Mouse (Mus musculus) retina, adult 2 months (tissue): ENCODE measurements around the gene Rbfox1.

Experiments used
- DNase-seq: peaks from one replicate; pipeline ENCODE4 v3.0.0-alpha.2; 2012; ENCODE audit warnings: low read depth, low spot score

The Rbfox1 gene

DNA sequence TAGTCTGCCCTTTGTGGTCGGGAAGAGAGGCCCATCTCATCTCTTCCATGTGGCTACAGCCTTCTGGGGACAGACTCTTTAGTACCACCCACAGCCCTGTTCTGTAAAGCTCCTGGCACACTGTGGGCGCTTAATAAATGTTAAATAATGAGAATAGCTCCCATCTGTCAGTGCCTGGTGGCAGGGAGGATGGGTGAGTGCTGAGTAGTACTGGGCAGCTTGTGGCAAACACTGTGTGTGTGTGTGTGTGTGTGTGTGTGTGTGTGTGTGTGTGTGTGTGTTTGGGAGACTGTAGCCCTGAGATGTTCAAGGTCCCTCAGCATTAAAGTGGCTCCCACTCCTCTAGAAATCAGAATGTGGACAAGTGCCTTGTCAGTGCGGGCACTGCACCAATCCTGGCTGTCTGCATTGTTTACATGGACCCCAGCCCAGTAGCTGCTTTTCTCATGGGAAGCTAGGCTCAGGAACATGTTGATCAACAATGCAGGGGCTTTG lies 1196.0 kb downstream of the Rbfox1 start:
- DNase-seq: no peak

DNA sequence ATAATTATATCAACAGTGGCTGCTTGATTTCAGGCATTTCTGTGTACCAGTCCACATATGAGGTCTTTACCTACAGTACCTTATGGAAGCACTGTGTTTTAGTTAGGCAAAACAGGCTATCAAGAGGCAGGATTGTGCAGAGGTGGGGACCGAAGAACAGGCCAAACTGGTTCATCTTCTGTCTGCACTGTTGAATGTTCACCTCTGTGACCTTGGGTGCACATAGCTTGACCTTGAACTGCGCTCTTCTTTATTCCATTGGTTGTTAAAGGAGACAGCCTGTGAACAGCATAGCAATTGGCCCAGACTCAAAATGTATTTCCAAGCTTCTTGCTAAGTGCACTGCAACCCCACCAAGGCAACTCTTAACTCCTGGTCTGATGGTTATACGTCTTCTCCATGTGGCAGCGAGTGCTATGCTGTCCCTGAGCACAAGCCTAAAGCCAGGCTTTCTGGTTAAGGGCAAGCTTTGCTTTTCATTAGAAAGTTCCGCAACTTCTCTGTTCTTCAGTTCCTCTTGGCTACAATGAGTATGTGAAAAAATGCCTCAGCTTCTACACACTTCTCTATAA lies 1196.6 kb downstream of the Rbfox1 start:
- DNase-seq: no peak

DNA sequence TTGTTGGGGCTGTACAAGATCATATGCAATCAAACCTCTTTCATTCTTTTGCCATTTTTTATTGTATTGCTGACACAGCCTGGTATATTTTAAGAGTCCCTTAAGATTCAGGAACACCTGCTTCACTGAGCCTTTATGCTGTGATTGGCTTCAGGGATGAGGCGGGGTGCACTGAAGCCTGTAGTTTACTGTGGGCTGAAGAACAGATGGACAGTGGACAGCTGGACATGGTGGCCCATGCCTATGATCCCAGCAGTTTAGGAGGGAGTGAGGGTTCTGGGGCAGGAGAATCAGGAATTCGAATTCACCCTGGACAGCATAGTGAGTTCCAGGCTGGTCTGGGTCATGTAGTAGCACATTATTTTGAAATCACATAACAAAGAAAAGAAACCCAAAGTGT lies 1198.8 kb downstream of the Rbfox1 start:
- no peak for DNase-seq

DNA sequence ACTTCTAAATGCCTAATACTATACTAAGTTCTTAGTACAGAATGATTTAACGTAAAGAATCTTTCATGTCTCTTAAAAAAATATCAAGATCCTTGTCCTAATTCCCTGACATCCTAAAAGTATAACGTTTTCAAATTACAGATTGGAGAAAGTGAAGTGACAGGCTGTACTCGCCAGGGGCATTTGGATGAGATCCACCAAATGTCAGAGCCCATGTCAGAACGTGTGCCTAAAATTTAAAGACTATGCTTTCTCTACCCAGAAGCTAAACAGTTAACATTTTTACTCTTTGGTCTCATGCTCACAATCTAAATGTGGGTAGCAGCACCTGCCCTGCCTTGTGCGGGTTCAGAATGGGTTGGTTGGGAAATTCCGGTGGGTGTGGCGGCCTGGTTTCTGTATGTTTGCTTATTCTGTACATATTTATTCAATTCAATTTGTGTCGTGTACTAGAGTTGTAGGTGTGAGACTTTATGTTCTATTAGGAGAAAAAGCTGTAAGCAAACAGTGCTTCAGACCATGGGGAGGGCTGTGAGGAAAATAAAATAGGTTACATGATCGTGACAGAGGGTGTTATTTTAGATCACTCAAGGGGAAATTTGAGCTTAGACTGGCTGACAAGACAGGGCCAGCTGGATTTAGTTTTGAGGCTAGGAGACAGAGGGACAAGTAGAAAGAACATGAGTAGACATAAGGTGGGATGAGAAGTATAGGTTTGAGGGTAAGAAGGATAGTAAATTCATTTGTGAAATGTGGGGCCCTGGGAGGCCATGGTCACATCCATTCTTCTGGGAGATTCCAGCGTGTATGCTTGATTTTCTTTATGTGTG lies 1203.7 kb downstream of the Rbfox1 start:
- DNase-seq: no peak

DNA sequence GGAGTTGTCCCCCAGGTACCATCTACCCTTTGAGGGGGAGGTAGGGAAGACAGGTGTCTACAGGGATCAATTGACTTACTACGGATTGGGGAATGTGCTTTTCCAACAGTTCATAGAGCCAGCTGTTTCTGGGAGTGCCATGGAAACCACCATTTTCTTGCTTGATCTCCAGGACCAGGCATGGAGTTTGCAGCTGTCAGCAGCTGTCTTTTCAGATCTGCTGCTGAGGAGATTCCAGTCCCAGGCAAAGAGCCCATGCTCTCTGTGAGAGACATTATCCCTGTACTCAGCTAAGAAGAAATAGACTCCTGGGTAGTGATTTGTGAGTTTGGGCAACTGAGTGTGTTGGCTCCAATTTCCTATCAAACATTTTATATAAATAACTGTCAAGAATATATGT lies 1204.3 kb downstream of the Rbfox1 start:
- no peak for DNase-seq

DNA sequence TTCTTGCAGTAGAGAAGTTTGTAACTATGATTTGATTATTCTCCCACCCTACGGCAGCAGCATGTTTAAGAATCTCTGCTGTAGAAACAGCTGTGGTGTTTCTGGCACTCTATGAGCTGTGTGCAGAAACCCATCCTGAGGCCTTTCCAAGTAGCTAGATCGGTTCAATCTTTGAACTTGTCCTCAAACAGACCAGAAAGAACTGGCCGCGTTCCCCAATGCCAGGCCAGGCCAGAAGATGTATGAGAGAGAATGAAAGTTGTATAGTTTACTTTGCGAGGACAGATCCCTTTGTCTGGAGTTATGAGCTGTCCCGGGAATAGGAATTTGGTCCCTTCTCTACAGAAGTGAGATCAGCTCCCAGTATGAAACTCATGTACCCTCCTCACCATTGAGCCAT lies 1205.0 kb downstream of the Rbfox1 start:
- no peak for DNase-seq

DNA sequence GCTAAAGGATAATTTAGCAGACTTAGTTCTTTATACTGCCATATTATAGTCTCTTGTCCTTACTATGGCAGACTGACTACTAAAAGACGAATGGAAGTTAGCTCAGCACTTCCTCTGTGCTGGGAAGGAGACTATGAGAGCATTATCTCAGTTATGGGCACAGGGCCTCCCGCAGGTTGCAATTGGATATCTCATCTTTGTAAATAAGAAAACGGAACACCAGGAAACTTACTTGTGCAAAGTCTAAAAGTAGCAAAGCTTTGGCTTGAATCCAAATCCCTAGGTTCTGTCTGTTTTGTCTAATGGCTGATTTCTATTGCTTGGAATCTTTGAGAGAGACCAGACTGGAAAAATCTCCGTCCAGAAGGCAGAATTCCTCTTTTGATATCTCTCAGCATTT lies 1207.7 kb downstream of the Rbfox1 start:
- DNase-seq: no peak

DNA sequence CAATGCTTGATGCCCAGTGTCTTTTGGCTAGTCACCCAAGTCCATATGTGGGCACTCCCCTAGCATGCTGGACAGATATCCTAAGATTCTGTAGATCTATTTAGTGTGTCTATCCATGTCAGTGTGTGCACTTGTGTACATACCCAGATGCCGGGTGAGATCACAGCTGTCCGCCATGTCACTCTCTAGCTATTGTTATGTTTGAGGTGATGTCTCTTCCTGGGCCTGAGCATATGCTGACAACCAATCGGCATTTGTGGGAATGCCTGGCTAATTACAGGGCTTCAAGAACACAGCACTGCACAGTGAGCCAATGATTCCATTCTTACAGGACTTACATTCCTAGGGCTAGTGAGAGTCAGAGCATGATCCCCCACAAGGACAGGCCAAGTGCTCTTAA lies 1208.5 kb downstream of the Rbfox1 start:
- no peak for DNase-seq

DNA sequence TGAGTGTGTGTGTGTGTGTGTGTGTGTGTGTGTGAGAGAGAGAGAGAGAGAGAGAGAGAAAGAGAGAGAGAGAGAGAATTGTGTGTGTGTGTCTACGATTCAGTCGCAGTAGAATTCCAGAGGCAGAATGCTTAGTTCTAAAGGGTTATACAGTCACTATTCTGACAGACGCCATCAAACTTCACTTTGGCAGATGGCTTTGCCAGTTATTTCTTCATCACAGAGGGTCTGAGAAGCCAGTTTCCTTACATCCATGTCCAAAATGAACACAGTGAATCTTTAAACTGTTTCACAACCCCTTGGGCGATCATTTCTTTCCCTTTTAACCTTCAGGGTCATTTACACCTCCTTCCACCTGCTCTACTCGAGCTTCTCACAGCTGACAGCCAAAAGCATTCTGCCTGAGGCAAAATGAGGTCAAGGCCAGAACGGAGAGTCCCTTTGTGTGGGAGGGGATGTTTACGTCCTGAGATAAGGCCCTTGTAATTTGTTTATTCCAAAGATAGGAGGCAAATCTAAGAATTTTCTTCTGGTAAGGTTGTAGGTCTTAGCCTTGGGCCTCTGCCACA lies 1209.1 kb downstream of the Rbfox1 start:
- no peak for DNase-seq

DNA sequence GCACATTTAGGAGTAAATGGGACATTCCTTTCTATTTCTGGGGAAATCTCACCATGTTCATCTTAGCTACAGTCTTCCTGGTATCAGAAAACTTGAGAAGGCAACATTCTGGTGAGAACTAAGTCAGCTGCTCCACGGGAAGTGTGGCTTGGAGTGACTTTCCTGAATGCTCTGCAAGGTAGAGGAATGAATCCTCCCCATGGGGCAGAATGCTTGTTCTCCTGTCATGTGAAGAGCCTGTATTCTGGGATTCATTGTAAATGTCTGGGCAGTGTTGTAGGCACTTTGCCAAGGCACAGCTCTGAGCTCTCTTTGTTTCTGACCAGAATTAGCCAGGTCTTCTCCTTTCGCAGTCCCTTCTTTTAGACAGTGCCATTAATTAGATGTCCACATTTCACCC lies 1211.9 kb downstream of the Rbfox1 start:
- no peak for DNase-seq

DNA sequence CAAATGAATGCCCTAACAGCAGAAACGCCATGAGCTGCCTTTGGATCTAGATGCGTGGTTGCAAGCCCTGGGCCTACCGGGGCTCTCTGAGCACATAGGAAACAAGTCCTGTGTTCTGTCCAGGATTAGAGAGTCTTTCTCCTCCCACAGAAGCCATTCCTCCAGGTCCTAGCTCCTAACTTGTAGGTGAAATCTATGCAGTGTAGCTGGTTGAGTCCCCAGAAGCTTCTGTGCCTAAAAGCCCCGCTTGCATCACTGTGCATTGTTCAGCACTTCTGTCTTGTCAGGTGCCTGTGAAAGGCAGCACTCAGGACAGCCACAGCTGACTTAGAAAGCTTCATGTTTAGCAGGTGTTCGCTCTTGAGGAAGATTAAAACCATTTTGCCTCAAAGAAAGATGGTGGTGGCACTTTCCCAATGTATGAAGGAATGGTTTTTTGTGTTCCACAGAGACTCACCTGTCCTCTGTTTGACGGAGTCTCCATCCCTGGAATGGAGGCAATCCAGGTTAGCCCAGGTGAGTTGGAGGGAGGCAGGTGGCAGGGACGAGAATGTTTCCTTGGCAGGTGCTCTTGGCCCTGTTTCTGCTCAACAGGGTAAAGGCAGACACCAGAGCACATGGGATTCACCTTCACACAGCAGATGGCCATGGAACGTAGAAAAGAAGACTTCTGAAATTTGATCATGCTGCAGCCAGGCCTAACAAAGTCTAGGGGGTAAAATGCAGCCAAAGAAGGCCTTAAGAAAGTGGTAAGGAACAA lies 1213.0 kb downstream of the Rbfox1 start:
- no peak for DNase-seq

DNA sequence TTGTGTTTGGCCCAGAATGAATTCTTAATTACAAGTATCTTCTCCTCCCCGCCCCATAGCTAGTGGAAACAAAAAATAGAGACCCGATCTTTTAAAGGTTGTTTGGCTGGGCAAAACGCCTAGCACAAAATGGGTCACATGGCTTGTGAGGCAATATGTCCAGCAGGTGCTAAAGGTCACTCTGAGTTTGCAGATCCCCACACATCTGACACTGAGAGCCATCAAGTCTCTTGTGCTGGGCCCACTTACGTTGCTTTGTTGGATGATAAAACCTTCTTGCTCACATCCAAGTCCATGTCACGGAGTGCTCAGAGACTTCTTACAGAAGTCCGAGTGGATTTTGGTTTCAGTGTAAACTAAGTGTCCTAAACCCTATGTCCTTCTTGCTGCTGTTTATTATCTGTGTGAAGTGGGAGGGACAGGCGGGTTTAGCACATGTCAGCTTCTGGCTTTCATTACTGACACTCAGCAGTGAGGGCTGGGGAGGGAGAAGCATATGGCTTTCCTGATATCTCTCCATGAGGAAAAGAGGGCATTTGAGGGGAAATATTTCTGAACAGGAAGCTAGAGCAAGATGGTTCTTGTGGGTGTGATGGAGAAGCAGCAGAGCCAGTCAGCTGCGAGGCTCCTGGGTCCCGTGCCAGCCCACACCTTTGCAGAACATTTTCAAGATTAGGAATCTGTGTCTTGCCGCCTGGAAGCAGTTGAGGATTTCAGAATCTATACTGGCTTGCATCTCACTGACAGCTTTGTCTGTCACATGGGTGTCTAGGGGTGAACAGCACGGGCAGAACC lies 1214.5 kb downstream of the Rbfox1 start:
- DNase-seq: no peak

DNA sequence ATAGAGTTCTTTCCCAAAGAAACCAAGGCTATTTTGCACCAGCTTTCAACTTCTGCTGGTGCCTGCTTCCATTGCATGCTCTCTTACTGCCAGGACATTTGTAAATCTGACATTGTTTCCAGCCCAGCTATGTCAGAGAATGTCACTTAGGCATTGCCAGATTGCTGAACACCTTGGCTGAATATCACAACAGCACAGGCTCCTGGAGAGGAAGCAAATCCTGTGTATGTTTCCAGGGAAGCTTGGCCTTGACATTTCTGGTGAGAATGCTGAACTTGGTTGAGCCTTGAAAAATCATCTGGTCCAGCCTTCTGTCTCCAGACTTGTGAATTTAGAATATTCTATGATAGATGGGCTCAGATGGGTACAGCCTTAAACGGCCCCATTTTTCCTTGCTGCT lies 1217.3 kb downstream of the Rbfox1 start:
- DNase-seq: no peak

DNA sequence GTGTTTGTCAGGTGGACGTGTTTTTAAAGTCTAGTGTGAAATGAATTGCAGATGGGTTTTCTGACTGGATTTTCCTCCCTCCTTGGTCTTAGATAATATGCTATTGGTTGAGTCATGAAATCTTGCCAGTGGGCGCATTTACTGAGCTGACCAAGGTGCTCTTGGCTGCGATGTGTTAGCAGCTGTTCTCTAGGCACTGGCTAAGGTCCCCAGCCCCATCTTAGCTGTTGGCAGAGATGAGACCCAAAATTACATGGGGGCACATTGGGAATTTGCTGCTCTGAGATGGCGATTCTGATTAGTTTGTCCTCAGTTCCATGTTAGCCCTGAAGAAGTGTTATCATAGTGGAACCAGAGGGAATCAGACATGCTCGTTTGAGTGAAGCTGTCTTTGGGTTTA lies 1218.1 kb downstream of the Rbfox1 start:
- no peak for DNase-seq

DNA sequence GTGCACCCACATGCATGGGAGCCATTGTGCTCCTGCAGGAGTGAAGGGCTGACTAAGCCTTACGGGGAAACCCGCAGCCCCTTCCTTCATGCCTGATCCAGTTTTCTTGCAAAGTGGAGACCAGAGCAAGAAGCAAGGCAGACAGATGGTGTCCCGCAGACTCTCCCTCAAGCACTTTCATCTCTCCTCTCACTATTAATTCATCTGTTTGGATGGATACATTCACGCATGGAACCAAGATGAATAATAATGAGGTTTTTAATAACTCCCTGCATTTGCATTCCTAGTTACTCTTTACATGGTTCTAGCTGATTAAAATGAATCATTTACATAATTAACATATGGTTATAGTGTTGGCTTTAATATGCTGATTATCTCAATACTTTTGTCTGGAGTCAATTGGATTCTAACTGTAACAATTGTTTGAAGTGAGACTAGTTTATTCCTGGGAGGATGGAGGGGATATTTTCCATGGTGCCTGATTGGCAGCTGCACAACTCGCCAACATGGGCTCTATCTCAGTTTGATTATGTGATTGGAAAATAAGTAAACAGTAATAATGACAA lies 1221.4 kb downstream of the Rbfox1 start:
- DNase-seq: no peak

DNA sequence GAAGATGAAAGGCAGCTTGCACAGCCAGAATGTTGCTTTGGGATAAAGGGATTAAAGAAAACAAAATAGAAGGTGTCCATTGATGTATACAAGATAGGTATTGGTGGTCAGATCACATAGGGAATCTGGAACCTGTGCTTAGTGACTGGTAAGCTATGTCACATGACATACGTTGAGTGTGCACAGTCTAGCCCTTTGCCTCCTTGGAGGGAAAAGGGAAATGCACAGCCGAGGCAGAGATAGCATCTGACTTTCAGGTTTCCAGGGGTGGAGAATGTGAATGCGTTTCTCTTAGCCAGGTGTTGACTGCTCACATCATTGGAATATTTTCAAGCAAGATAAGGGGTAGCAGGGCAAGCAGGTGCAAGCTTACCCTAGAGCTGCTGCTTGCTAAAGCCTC lies 1230.8 kb downstream of the Rbfox1 start:
- DNase-seq: no peak

DNA sequence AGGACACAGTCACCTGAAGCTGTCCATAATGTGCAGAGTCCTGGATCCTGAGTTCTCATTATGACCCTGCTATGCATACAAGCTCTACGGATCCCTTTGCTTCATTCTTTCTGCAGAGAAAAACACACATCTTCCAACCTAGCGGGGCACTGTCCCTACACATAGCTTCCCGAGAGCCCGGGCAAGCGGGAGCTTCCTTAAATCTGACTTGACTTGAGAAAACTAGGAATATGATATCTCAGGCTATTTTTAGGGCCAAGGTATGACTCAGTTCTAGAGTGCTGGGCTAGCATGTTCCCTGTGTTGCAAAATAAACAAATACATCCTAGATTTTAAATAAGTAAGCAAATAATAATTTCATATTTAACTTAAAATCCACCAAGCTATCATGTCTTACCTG lies 1244.4 kb downstream of the Rbfox1 start:
- no peak for DNase-seq

DNA sequence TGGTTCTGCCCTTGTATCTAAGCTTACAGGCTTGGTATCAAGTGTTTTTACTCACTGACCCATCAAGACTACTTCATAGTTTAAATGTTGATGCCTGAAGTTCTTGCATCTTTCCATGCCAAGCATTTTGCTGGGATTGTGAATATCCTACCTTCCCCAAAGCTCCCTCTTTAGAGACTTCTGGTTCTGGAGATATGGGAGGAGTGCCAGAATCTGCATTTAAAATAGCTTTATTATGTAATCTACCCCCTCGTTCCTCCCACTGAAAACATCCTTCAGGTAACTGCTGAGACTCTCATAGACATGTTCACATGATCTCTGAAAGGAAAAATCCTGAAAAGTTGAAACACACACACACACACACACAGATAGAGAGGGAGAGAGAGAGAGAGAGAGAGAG lies 1247.3 kb downstream of the Rbfox1 start:
- DNase-seq: no peak

DNA sequence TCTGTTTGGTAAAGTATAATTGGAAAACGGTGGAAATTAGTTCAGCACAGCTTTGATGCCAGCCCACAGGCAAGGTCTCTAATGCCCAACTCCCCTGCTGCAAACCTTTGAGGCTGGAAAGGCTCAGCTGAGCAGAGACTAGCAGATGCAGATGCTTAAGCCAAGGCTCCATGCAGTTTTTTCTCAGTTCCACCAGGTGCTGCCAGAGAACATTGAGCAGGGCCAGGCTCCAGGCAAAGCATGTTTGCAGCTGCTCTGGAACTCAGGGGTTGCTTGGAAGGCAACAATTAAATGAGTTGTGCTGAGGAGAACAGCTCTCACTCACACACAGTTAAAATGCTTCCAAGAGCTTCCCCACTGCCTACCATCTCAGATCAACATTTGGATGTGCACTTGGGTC lies 1251.8 kb downstream of the Rbfox1 start:
- no peak for DNase-seq

DNA sequence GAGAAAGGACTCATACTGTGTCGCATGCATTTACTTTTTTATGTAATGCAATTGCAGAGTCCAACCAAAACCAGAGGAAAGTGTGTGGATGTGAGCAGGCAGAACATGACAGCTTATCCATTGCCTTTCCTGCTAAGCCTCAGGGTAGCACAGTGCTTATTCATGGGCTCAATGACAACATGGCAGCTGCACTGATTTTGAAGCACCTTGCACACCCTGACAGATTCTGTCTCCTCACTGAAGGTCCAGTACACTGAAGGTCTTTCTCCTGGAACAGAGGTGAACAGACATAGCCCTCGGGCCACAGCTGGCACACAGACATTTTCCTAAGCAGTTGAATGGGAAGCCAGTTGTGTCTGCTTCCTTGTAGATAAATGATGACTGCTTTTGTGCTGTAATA lies 1254.3 kb downstream of the Rbfox1 start:
- DNase-seq: no peak

DNA sequence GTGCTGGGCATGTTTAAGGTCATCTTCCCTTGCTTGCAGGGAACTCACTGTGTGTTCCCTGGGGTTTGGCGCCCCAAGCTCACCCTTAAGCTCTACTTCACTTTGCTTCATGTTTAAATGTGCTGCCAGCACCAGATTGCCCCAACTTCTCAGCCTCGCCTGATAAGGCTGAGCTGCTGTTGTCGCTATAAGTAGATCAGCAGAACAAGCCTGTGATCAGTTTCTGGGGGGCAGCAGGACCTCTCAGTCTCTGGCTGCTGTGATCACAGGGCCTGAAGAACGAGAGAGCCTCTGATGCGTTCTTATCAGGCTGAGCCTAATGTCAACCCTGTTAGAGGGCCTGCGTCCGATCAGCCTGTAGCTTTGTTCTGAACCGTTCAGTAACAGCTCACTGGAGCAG lies 1255.8 kb downstream of the Rbfox1 start:
- DNase-seq: no peak
